Mouse (Mus musculus) CD4-positive, CD25-positive, alpha-beta regulatory T cell, adult 4 months (primary cell): ENCODE measurements at regions not wholly inside any gene's neighbourhood (a gene's known extent, or its start where the extent isn't known, plus 50 kb on each side); places are given as distances from the start of the nearest gene placed in this dataset.

Experiments used
- ATAC-seq: one replicate; pipeline ENCODE4 v1.8.0; 2017

- ATAC-seq: no peak
Observed at GRCm38 (mm10) chr16:57823329-57823728, 68.8 kb upstream of the Col8a1 start.

GRCm38 (mm10) chr16:57845416-57845815 lies 90.9 kb upstream of the Col8a1 start:
- no peak for ATAC-seq

DNA sequence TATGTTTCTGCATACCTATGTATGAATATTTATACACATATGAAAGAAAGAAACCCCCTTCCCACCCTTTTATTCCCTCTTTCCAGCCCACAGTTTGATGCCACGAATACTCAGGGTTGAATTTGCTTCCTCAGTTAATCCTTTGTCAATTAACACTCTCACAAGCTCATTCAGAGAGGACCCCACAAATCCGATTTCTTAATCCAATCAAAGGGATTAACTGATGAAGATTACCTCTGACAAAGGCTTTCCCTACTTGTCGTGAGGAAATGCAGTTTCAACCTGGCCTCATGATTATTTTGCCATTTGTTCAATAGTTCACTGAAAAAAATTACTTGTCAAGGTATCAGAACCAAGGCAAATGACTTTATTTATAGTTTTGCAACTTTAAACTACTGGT lies 91.8 kb upstream of the Col8a1 start:
- ATAC-seq: no peak

GRCm38 (mm10) chr16:57851854-57852253 lies 97.3 kb upstream of the Col8a1 start:
- ATAC-seq: no peak

GRCm38 (mm10) chr16:57852838-57853460 lies 98.4 kb upstream of the Col8a1 start:
- ATAC-seq: no peak

GRCm38 (mm10) chr16:57853751-57854150 lies 99.2 kb upstream of the Col8a1 start:
- no peak for ATAC-seq

DNA sequence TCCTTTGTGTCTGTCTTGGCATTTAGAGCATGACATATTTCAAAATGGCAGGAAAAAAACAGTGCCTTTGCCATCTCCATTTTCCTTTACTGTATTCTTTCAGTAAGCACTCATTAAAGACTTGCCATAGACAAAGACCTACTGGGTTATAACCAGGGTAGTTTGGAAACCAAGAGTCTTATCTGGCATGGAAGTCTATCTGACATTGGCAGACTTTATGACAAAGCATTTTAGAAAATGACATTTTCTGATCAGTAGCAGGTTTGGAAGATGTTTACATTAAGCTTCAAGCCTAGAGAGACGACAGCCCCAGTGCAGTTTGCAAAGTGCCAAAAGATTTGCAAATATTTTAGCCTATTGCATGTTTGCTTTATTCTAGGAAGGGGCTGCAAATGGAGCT lies 102.5 kb upstream of the Col8a1 start:
- ATAC-seq: no peak

GRCm38 (mm10) chr16:57858151-57858764 lies 103.7 kb upstream of the Col8a1 start:
- no peak for ATAC-seq

DNA sequence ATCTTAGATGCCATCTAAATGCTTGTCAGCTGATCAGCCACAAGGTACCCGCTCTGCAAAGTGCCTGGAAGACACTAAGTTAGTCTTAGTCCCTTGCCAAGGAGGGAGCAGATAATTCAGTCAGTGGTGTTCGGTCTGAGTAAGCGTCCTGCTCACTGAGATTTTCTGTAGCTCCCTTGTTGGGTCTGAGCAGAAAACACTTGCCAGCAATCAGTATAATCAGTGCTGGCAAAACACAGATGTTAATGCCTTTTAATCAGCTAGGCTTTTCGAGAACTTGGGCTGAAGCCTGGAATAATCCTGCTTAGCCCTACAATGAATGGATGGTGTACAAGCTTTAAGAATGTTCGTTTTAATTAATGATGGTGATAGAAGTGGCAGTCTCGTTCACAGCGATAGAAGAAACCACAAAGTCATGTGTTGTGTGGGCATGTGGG lies 104.2 kb upstream of the Col8a1 start:
- no peak for ATAC-seq

DNA sequence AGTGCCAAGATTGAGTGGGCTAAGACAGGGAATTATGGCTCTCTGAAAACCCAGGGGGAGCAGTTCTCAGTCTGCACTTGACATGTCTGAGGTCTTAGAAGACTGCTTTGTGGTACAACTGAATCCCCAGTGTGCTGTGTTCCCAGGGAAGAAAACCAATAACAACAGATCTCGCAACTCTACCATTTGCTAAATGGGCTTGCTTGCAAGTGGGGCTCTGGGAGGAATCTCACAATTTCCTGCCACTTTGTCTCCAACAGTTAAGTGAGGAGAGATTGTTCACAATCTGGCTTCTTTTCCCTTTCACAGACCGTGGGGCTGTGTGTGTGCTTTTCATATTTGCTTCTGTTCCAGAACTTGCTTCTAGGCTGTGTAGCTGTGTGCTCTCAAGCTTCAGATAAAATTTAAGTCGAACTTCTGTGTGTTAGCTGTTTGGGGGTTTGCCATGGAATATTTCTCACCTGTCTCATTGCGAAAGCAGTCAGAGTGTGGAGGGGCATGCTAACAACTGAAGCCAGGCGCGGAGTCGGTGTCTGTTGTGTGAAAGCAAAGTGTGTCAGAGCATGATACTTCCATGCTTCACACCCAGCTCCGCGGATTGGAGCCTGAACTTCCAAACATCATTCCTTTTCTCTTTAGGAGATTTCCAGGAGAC lies 108.8 kb upstream of the Col8a1 start:
- ATAC-seq: no peak

GRCm38 (mm10) chr16:57876857-57877256 lies 122.3 kb upstream of the Col8a1 start:
- ATAC-seq: no peak

DNA sequence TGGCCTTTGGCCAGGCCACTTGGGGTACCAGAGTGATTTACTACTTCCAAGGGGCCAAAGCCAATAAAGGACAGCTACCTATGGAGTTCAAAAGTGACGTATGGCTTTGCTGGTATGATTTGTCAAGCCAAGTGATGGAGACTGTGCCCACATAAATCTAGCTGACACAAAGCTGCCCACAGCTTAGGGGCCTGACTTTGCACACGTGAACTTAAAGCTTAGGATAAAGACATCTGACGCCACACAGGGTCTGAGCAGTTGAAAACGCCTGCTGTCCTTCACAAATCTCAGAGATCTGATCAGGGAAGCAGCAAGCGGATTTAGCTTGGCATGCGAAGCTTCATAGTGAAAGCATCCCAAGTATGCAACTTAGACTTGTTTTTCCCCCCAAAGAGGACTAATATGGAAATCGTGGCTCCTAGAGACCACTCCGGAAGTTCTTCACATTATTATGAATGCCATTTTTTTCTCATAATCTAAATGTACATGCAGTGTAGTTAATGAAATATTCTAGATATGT lies 127.1 kb upstream of the Col8a1 start:
- no peak for ATAC-seq

- no peak for ATAC-seq
Observed at GRCm38 (mm10) chr16:57888138-57888537, 133.6 kb upstream of the Col8a1 start.

- ATAC-seq: no peak
Observed at GRCm38 (mm10) chr16:57888553-57888952, 134.0 kb upstream of the Col8a1 start.

GRCm38 (mm10) chr16:57890135-57890534 lies 135.6 kb upstream of the Col8a1 start:
- no peak for ATAC-seq

GRCm38 (mm10) chr16:57893111-57893510 lies 138.6 kb upstream of the Col8a1 start:
- no peak for ATAC-seq

- ATAC-seq: no peak
Observed at GRCm38 (mm10) chr16:57893698-57894352, 139.3 kb upstream of the Col8a1 start.

GRCm38 (mm10) chr16:57901006-57901405 lies 146.5 kb upstream of the Col8a1 start:
- ATAC-seq: no peak

- no peak for ATAC-seq
Observed at GRCm38 (mm10) chr16:57902498-57902897, 148.0 kb upstream of the Col8a1 start.

GRCm38 (mm10) chr16:57912001-57912400 lies 157.5 kb upstream of the Col8a1 start:
- no peak for ATAC-seq

DNA sequence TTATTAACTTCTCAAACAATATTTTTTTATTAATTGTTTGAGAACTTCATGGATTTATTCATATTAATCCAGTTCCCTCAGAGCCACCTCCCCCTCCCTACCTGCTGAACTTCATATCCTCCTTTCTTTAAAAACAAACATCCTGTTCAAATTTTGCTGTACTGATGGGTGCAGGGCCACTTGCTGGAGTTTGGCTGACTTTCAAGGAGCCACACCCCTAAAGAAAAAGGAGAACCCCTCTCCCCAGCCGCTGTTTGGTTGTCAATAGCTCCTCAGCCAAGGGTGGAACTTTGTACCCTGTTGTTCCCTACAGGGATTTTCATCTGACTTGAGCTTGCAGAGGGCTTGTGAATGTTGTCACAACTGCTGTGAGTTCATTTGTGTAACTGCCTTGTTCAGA lies 160.0 kb upstream of the Col8a1 start:
- ATAC-seq: no peak

DNA sequence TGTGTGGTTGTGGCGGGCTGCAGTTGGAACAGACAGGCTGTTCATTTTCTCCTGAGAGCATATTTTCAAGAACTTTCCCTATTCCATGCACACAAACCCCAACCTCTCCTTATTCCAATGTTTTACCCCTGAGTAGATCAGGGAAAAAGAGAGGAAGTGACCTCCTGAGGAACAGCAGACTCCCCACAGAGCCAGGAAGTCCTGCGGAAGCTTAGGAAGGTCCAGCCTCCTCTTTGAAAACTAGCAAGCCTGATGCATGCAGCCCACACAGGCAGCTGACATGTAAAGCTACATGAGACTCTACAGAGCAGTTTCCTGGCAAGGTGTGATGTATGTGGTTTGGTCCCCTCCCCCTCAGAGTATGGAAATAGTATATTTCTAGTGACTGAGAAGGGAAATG lies 160.9 kb upstream of the Col8a1 start:
- no peak for ATAC-seq

GRCm38 (mm10) chr16:57923447-57924129 lies 169.1 kb upstream of the Col8a1 start:
- ATAC-seq: no peak
